Mouse (Mus musculus) intestine, embryonic 14.5 days (tissue): Measurements from ENCODE around the gene Hdac10. TPM values are rescaled to one million over a fixed set of nuclear protein-coding genes. Genes with fewer than 3 reads are reported as not detected.
A peak's percentile ranks its signal among the peaks of the same experiment; 100 is the strongest.

ENCODE experiments used
- ATAC-seq: fragments of 200-750 bp; cut with Nextera tagmentation; replicated peaks from 2 replicates; pipeline ENCODE4 v1.8.0; 2017; ENCODE audit warnings: low read depth, moderate number of reproducible peaks, moderate TSS enrichment, moderate library complexity; ENCODE audit not compliant: low FRiP score, low TSS enrichment
- DNase-seq: peaks from one replicate; pipeline ENCODE4 v3.0.0-alpha.2; 2018; ENCODE audit warnings: low spot score
- H3K27ac ChIP-seq: fragments of 300-500 bp; sonication (generic); 2 replicates; pipeline ENCODE4 v1.5.1; 2014; ENCODE audit warnings: low read depth, mild to moderate bottlenecking, control low read depth
- H3K27me3 ChIP-seq: fragments of 300-500 bp; sonication (generic); replicated peaks from 2 replicates; pipeline ENCODE4 v1.6.1; 2014; ENCODE audit warnings: low read length, control low read depth; ENCODE audit not compliant: control insufficient read depth, insufficient read depth
- H3K36me3 ChIP-seq: fragments of 300-500 bp; sonication (generic); 2 replicates; pipeline ENCODE4 v1.6.1; 2014; ENCODE audit warnings: low read length, control low read depth; ENCODE audit not compliant: control insufficient read depth, insufficient read depth
- H3K4me1 ChIP-seq: fragments of 300-500 bp; sonication (generic); replicated peaks from 2 replicates; pipeline ENCODE4 v1.6.1; 2014; ENCODE audit warnings: low read length, control low read depth, mixed read lengths; ENCODE audit not compliant: control insufficient read depth, insufficient read depth
- H3K4me2 ChIP-seq: fragments of 300-500 bp; sonication (generic); 2 replicates; pipeline ENCODE4 v1.6.1; 2014; ENCODE audit warnings: low read length
- H3K4me3 ChIP-seq: fragments of 300-500 bp; sonication (generic); 2 replicates; pipeline ENCODE4 v1.5.1; 2014; ENCODE audit warnings: low read depth, low read length, control low read depth, mixed read lengths
- H3K9ac ChIP-seq: fragments of 300-500 bp; sonication (generic); 2 replicates; pipeline ENCODE4 v1.6.1; 2014; ENCODE audit warnings: mild to moderate bottlenecking, low read length
- H3K9me3 ChIP-seq: fragments of 300-500 bp; sonication (generic); 2 replicates; pipeline ENCODE4 v1.6.1; 2016; ENCODE audit warnings: low read length, control low read depth; ENCODE audit not compliant: control insufficient read depth
- WGBS: fragments of 180-500 bp; shearing (Covaris S2); extraction: QIAGEN DNeasy Blood & Tissue Kit; methylation state at CpG from one replicate; pipeline ENCODE4 v1.1.7; 2014; 5-methylcytosine and 5-hydroxymethylcytosine counted together
- microRNA-seq: library from miRNA; unstranded; fragments of <30 nt; microRNA quantifications from one replicate; pipeline ENCODE4, GENCODE M21; 2016
- polyA plus RNA-seq: library from polyadenylated mRNA; unstranded; fragments of >200 nt; fragmentation: Nextera tagmentation; extraction: Ambion mirVana; gene quantifications from 2 replicates; pipeline ENCODE4 v1.2.1, GENCODE M21; 2014

Hdac10 gene
- polyA plus RNA-seq, 1 experiment from 2014 or later = 20.3 TPM

- 69% methylated on average over 10 of the region's 10 CpGs for WGBS
- Histone ChIP-seq H3K27ac (no peak overlapping the region), H3K4me3 (no peak overlapping the region), H3K4me1 (peaks cover 34% of the 10 kb centered on the region), H3K9me3 (no peaks in the 10 kb centered on the region), H3K36me3 (no peaks in the 10 kb centered on the region), H3K9ac (no peak overlapping the region), H3K4me2 (peak overlapping the region; percentile 87; the same call in 1 of the 2 replicates), H3K27me3 (peaks cover 4% of the 10 kb centered on the region)
- no peak for ATAC-seq
- no peak for DNase-seq
These were observed 54.4 kb downstream of the Hdac10 start for GRCm38 (mm10) chr15:89073993-89074603.

Small RNAs within 50 kb of the gene (microRNA-seq; reads per million reads assigned to microRNA genes)
- gene Mir7118 = 0.25 reads per million

Other genes starting within 250 kb of the Hdac10 start
- not detected in 2 replicates for gene Ttll8, start 174.3 kb downstream of the Hdac10 start, polyA plus RNA-seq
- gene Mlc1, start 149.7 kb downstream of the Hdac10 start, polyA plus RNA-seq = not detected in 2 replicates
- gene Mov10l1, start 145.8 kb downstream of the Hdac10 start, polyA plus RNA-seq = not detected in 2 replicates
- gene Panx2, start 69.0 kb downstream of the Hdac10 start, polyA plus RNA-seq = 0.23 and 0.71 TPM in 2 replicates
- 43.7 and 44.4 TPM in 2 replicates for gene Trabd, start 53.6 kb downstream of the Hdac10 start, polyA plus RNA-seq
- 19.4 and 20.8 TPM in 2 replicates for gene Selenoo, start 39.6 kb downstream of the Hdac10 start, polyA plus RNA-seq
- 16.0 and 16.5 TPM in 2 replicates for gene Tubgcp6, start 5.6 kb downstream of the Hdac10 start, polyA plus RNA-seq
- gene Mapk12, start 12.0 kb upstream of the Hdac10 start, polyA plus RNA-seq = 4.5 and 5.1 TPM in 2 replicates
- gene Mapk11, start 20.9 kb upstream of the Hdac10 start, polyA plus RNA-seq = 7.4 and 7.8 TPM in 2 replicates
- gene Plxnb2, start 52.1 kb upstream of the Hdac10 start, polyA plus RNA-seq = 149 and 150 TPM in 2 replicates
- gene Dennd6b, start 67.8 kb upstream of the Hdac10 start, polyA plus RNA-seq = 13.9 and 16.2 TPM in 2 replicates
- gene Ppp6r2, start 82.9 kb upstream of the Hdac10 start, polyA plus RNA-seq = 26.9 and 29.6 TPM in 2 replicates
- 52.6 and 53.6 TPM in 2 replicates for gene Sbf1, start 186.6 kb upstream of the Hdac10 start, polyA plus RNA-seq
- 0.32 and 0.73 TPM in 2 replicates for gene Adm2, start 194.0 kb upstream of the Hdac10 start, polyA plus RNA-seq
- gene Miox, start 205.7 kb upstream of the Hdac10 start, polyA plus RNA-seq = not detected in 2 replicates
- 46.7 and 48.6 TPM in 2 replicates for gene Lmf2, start 227.0 kb upstream of the Hdac10 start, polyA plus RNA-seq
- 157 and 170 TPM in 2 replicates for gene Ncaph2, start 227.0 kb upstream of the Hdac10 start, polyA plus RNA-seq
- gene Sco2, start 245.1 kb upstream of the Hdac10 start, polyA plus RNA-seq = 12.3 and 14.6 TPM in 2 replicates
- gene Tymp, start 248.3 kb upstream of the Hdac10 start, polyA plus RNA-seq = 1.2 and 1.5 TPM in 2 replicates